Mouse (Mus musculus) embryonic facial prominence, embryonic 12.5 days (tissue): ENCODE data around the gene Arhgap45. TPM values are rescaled to one million over a fixed set of nuclear protein-coding genes. Genes with fewer than 3 reads are reported as not detected.
A peak's percentile ranks its signal among the peaks of the same experiment; 100 is the strongest.

ENCODE experiments used
- ATAC-seq: fragments of 200-750 bp; cut with Nextera tagmentation; 2 replicates; pipeline ENCODE4 v1.8.0; 2017; ENCODE audit not compliant: insufficient number of reproducible peaks, insufficient read depth, low FRiP score, low TSS enrichment
- H3K27ac ChIP-seq: fragments of 300-500 bp; sonication (generic); 2 replicates; pipeline ENCODE4 v1.5.1; 2016; ENCODE audit warnings: mild to moderate bottlenecking
- H3K27me3 ChIP-seq: fragments of 300-500 bp; sonication (generic); 2 replicates; pipeline ENCODE4 v1.6.1; 2016; ENCODE audit warnings: mild to moderate bottlenecking, moderate library complexity
- H3K36me3 ChIP-seq: fragments of 300-500 bp; sonication (generic); 2 replicates; pipeline ENCODE4 v1.6.1; 2016; ENCODE audit warnings: mild to moderate bottlenecking
- H3K4me1 ChIP-seq: fragments of 300-500 bp; sonication (generic); 2 replicates; pipeline ENCODE4 v1.6.1; 2016
- H3K4me2 ChIP-seq: fragments of 300-500 bp; sonication (generic); replicated peaks from 2 replicates; pipeline ENCODE4 v1.6.1; 2016; ENCODE audit warnings: mild to moderate bottlenecking, moderate library complexity
- H3K4me3 ChIP-seq: fragments of 300-500 bp; sonication (generic); 2 replicates; pipeline ENCODE4 v1.5.1; 2016; ENCODE audit warnings: mild to moderate bottlenecking
- H3K9ac ChIP-seq: fragments of 300-500 bp; sonication (generic); 2 replicates; pipeline ENCODE4 v1.6.1; 2016; ENCODE audit warnings: mild to moderate bottlenecking, moderate library complexity
- H3K9me3 ChIP-seq: fragments of 300-500 bp; sonication (generic); 2 replicates; pipeline ENCODE4 v1.6.1; 2016; ENCODE audit warnings: mild to moderate bottlenecking, moderate library complexity
- WGBS: fragments of 180-500 bp; shearing (Covaris S2); methylation state at CpG from one replicate; pipeline ENCODE4 v1.1.7; 2016; 5-methylcytosine and 5-hydroxymethylcytosine counted together
- polyA plus RNA-seq: library from polyadenylated mRNA; unstranded; fragments of >200 nt; fragmentation: Nextera tagmentation; extraction: Ambion mirVana; gene quantifications from 2 replicates; pipeline ENCODE4 v1.2.1, GENCODE M21; 2016

The Arhgap45 gene
- polyA plus RNA-seq, 1 experiment from 2014 or later, result 8.1 TPM

DNA sequence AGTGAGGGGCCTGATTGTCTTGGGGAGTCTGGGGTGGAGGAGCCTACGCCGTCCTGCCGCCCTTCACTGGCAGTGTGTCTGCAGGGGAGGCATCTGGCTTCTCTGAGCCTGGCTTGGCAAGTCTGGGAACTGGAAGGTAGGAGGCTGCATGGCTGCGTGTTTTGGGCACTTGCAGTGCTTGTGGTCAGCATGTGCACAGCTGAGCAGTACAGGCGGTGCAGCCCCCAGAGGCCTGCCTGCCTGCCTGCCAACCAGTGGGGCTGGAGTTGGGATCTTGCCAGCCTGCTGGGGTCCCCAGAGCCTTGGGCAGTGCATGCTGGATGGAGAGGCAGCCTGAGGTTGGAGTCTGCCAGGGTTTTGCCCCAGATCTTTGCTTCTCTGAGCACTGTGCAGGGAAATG, 46.7 kb downstream of the Arhgap45 start:
- H3K4me2 ChIP-seq, result no peak overlapping the region; the same call in 1 of the 2 replicates
- no peaks in the 10 kb centered on the region for H3K4me1 ChIP-seq
- peaks cover 67% of the 10 kb centered on the region for H3K36me3 ChIP-seq
- H3K4me3 ChIP-seq, result no peak overlapping the region
- no peak for ATAC-seq
- no peaks in the 10 kb centered on the region for H3K9me3 ChIP-seq
- 94% methylated on average over 5 of the region's 5 CpGs for WGBS
- H3K9ac ChIP-seq, result no peak overlapping the region
- no peaks in the 10 kb centered on the region for H3K27me3 ChIP-seq
- H3K27ac ChIP-seq, result no peak overlapping the region

DNA sequence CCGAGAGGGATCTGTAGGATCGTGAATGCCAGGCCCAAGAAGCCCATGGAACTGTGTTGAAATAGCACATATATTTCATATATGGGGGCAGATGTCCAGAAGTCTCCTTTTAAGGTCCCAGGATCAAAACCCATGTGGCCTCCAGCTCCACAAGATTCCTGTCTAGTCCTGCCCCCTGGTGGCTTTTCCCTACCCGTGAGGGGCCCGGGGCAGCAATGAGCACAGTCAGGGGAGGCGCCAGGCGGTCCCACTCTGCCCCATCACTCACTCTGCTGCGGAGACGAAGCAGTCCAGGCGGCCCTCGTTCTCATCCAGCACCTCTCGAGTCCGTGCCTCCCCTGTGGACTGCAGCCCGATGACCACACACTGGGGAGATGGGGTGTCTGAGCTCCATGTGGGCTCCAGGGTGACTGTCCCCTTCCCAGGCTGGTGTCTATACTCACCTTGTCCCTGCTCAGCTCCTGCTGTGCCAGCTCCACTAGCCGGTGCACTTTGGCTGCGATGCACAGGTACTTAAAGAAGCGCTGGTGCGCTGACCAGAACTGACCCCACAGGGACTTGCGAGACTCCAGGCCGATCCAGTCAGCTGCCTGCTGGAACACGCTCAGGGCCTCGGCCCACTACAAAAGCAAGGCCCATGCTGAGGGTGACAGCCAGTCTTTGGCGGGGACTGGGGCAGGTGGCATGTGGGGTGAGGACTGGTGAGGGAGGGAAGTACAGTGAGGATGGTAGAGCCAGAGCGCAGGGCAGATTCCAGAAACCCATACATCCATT, 47.6 kb downstream of the Arhgap45 start:
- H3K27ac ChIP-seq, result no peak overlapping the region
- peaks cover 60% of the 10 kb centered on the region for H3K36me3 ChIP-seq
- no peak overlapping the region for H3K4me2 ChIP-seq
- 71% methylated on average over 23 of the region's 23 CpGs for WGBS
- H3K9ac ChIP-seq, result no peak overlapping the region
- no peak for ATAC-seq
- H3K27me3 ChIP-seq, result no peaks in the 10 kb centered on the region
- no peak overlapping the region for H3K4me3 ChIP-seq
- no peaks in the 10 kb centered on the region for H3K9me3 ChIP-seq
- no peaks in the 10 kb centered on the region for H3K4me1 ChIP-seq

DNA sequence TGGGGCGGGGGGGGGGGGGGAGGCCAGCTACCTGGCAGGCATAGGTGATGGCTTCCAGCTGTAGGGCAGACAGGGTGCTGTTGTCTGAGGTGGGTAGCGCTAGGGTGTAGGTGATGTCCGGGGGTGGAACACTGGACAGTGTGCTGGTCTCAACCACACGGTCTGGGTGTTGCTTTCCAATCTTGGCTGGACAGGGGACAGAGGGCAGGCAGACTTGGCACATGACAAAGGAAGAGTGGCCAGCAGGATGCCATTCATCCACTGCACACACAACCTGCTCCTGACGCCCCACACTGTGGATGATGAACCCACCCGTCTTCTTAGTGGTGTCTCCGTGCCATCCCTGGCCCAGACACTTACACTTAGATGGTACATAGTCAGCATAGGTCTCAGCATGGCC, 52.8 kb downstream of the Arhgap45 start:
- no peak overlapping the region for H3K27ac ChIP-seq
- WGBS, result 87% methylated on average over 6 of the region's 7 CpGs
- H3K9me3 ChIP-seq, result no peaks in the 10 kb centered on the region
- H3K9ac ChIP-seq, result no peak overlapping the region
- peaks cover 27% of the 10 kb centered on the region for H3K4me1 ChIP-seq
- H3K4me2 ChIP-seq, result no peak overlapping the region
- ATAC-seq, result no peak
- no peaks in the 10 kb centered on the region for H3K27me3 ChIP-seq
- peaks cover 9% of the 10 kb centered on the region; the same call in 1 of the 2 replicates for H3K36me3 ChIP-seq
- no peak overlapping the region for H3K4me3 ChIP-seq

DNA sequence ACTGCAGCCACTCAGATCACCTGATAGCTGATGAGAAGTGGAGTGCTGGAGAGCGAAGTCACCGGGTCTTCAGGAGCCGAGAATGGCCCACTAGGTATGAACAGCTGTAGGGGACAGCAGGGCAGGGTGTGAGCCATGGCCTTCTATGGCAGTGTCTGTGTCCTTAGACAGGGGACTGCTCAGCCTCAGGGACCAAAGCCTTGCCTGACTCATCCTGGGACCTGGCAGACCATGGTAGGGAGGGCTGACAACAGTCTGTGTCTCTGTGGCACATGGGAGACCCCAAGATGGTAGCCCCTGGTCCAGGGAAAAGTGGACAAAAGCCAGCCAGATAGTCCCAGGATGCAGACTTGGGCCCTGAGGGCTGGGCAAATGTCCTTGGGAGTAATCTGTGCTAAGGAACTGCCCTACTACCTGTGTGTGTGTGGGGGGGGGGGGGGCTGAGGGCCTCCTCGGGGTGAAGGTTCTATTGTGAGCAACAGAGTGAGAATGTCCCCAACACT, 53.5 kb downstream of the Arhgap45 start:
- ATAC-seq, result no peak
- H3K9me3 ChIP-seq, result no peaks in the 10 kb centered on the region
- 91% methylated on average over 4 of the region's 4 CpGs for WGBS
- peaks cover 6% of the 10 kb centered on the region; the same call in 1 of the 2 replicates for H3K36me3 ChIP-seq
- H3K4me1 ChIP-seq, result peaks cover 31% of the 10 kb centered on the region
- no peak overlapping the region for H3K4me3 ChIP-seq
- no peak overlapping the region for H3K4me2 ChIP-seq
- no peak overlapping the region for H3K27ac ChIP-seq
- H3K9ac ChIP-seq, result no peak overlapping the region
- H3K27me3 ChIP-seq, result no peaks in the 10 kb centered on the region

DNA sequence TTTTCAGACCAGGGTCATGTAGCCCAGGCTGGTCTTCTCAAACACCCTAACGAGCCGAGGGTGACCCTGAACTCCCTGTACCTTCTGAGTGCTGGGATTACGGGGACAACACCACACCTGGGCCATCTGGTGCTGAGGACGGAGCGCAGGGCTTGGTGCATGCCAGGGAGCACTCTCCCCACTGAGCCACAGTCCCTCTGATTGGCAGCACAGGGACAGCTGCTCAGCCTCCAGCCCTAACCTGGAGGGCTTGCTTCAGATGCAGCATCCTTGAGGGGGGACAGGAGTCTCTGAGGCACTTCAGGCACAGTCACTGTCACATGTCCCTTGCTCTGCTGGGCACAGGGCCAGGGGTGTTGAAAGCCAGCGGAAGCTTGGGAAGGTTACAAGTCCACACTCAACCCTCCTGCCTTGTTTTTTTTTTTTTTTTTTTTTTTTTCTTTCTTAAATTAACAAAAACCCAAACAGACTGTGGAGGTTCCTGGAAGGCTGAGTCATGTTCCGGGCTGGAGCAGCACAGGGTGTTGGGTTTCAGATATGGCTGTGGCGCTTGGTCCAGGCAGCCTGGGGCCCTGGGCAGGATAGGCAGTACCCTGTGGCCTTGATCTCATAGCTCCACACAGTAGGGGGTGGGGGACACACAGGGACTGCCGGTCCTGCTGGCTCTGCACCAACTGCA, 54.5 kb downstream of the Arhgap45 start:
- H3K4me3 ChIP-seq, result no peak overlapping the region
- WGBS, result 51% methylated on average over 9 of the region's 9 CpGs

DNA sequence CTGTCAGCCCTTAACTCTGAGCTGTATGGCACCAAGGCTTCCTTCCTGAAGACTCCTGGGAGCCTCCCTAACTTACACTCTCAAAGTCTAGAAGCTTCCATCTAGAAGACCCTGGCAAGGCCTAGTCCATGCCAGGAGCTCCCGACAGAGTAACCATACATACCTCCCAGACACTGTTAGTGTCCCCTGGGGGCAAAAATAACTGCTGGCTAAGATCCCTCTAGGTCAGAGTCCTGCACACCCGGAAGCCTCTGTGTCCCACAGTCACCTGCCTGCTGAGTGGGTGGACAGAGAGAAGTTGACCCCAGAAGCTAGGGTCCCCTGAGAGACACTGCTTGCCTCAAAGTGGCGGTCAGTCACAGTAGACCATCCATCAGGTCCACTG, 55.1 kb downstream of the Arhgap45 start:
- Histone ChIP-seq H3K4me3 (no peak overlapping the region), H3K4me1 (peaks cover 41% of the 10 kb centered on the region), H3K36me3 (no peaks in the 10 kb centered on the region), H3K4me2 (0 out of 2 replicates have a peak overlapping the region, but pooled peaks have one; percentile 11), H3K9me3 (no peaks in the 10 kb centered on the region), H3K27me3 (no peaks in the 10 kb centered on the region), H3K27ac (peak overlapping the region; percentile 78), H3K9ac (no peak overlapping the region)
- WGBS, result 69% methylated on average over 3 of the region's 3 CpGs
- ATAC-seq, result no peak

More for the DNA sequence above, 54.5 kb downstream of the Arhgap45 start:
- Histone ChIP-seq H3K27me3 (no peaks in the 10 kb centered on the region), H3K36me3 (no peaks in the 10 kb centered on the region), H3K9me3 (no peaks in the 10 kb centered on the region), H3K9ac (no peak overlapping the region), H3K27ac (peak overlapping the region; percentile 78), H3K4me2 (no peak overlapping the region), H3K4me1 (peaks cover 40% of the 10 kb centered on the region)
- peak; percentile 84; the same call in 1 of the 2 replicates for ATAC-seq

DNA sequence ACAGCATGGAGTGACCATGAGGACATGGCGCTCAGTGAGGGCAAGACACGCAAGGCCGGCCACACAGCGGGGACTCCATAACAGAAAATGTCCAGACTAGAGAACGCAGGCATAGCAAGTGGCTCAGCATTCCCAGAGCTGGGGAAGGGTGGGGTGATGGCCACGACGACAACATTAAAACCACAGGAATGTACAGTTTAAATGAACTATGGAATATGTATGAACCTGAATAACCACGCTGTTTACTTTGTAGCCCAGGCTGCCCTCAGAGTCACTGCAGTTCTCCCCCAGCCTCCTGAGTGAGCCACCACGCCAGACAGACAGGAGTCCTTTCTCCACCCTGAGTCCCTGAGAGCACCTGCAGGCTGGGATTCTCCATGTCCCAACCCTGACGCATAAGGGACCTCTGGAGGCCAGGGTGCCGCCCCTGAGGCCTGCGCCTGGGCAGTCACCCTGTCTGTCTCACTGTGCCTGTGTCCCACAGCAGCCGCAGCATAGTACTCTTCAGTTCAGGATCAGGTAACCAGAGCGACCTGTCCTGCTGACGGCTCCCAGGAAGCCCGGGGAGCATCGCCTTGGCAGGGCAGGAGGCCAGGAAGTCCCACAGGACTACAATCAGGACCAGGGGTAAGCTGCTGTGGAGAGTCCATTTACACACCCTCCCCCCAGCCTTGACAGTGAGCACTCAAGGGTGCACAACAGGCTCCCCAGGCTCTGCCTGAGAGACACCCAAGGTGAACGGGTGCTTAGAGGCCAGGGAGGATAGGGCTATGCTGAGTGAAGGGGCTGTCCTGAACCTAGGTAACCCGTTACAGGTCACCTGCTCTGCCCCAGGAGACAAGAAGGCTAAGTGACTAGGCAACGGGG, 56.4 kb downstream of the Arhgap45 start:
- H3K9ac ChIP-seq, result no peak overlapping the region
- H3K9me3 ChIP-seq, result no peaks in the 10 kb centered on the region
- no peak overlapping the region for H3K27ac ChIP-seq
- H3K36me3 ChIP-seq, result no peaks in the 10 kb centered on the region
- H3K4me3 ChIP-seq, result no peak overlapping the region
- ATAC-seq, result no peak
- H3K27me3 ChIP-seq, result no peaks in the 10 kb centered on the region
- H3K4me2 ChIP-seq, result no peak overlapping the region
- H3K4me1 ChIP-seq, result peaks cover 41% of the 10 kb centered on the region
- WGBS, result 81% methylated on average over 20 of the region's 20 CpGs

DNA sequence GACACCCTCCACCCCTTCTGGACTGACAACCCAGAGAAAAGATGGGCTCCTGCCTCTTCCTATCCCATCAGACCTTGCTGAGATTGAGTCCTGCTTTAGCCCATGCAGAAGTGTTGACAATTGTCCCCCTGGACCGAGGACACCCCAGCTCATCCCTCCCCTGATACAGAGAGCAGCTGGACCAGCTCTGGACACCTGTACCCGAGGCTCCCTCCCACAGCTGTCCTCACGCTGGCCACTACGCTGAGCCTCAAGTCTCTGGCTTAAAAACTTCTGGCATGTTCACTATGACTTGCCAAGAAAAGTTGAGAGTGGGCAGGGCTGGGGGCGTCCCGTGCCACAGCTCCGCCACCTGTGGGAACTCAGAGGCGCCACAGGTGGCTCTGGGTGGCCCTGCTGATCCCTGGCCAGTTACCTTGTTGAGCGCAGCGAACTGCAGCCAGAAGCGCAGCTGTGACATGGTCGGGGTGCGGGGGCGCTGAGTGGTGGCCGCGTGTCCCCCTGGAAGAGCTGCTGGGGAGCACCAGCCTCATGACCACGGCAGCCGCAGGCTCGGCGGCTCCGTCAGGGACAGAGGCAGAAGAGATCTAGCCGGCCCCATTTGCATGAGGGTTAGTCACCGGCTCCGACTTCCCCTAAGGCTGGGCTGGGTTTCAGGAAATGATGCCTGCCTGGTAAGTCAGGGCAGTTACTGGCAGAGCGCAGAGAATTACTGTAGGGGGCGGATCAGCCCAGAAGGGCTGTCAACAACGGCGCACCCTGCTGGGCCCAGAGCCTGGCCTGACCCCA, 58.6 kb downstream of the Arhgap45 start:
- Histone ChIP-seq H3K9me3 (no peaks in the 10 kb centered on the region), H3K27me3 (no peaks in the 10 kb centered on the region), H3K36me3 (peaks cover 11% of the 10 kb centered on the region), H3K9ac (no peak overlapping the region; the same call in 1 of the 2 replicates), H3K4me1 (peaks cover 41% of the 10 kb centered on the region), H3K4me2 (peak overlapping the region; percentile 43), H3K27ac (no peak overlapping the region), H3K4me3 (0 out of 2 replicates have a peak overlapping the region, but pooled peaks have one; percentile 15)
- ATAC-seq, result no peak
- WGBS, result 17% methylated on average over 28 of the region's 28 CpGs

DNA sequence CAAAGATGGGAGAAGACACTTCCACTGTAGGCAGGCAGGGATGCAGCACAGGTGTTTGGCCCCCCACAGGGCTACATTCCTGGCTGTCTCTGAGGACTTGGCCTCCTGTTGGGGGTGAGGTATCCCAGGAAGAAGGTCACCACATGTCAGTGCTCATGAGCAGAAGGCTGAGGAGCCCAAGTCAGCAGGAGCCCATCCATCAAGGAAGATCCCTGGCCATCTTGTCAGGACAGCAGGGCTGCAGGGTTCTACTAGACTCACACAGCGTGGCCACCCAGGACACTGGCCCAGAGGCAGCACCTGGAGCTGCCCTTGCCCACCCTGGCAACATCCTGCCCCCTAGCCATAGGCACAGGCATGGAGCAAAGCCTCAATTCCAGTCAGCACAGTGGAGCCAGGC, 59.5 kb downstream of the Arhgap45 start:
- Histone ChIP-seq H3K9me3 (no peaks in the 10 kb centered on the region), H3K4me1 (peaks cover 36% of the 10 kb centered on the region), H3K9ac (no peak overlapping the region), H3K4me3 (no peak overlapping the region), H3K27ac (no peak overlapping the region), H3K36me3 (peaks cover 19% of the 10 kb centered on the region), H3K27me3 (no peaks in the 10 kb centered on the region), H3K4me2 (no peak overlapping the region)
- WGBS, result 47% methylated on average over 1 of the region's 1 CpGs
- ATAC-seq, result no peak

DNA sequence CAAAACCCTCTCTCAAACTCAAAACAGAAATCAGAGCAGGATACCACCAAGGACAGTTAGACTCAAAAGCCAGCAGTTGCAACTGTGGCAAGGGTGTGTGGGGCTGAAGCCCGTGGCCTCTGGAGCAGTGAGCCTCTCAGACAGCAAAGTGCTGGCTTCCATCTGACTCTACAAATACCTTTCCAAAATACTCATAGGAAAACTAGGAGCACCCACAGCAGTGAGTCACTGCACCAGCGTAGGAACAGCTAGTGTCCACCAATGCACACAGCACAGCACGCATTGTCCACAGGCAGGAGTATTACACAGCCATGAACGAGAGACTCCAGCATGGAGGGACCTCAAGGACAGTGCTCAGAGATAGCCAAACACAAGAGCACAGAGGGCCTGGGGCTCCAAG, 59.9 kb downstream of the Arhgap45 start:
- Histone ChIP-seq H3K27ac (no peak overlapping the region), H3K4me1 (peaks cover 32% of the 10 kb centered on the region), H3K9me3 (no peaks in the 10 kb centered on the region), H3K4me3 (no peak overlapping the region), H3K9ac (no peak overlapping the region), H3K4me2 (no peak overlapping the region), H3K36me3 (peaks cover 24% of the 10 kb centered on the region), H3K27me3 (no peaks in the 10 kb centered on the region)
- ATAC-seq, result no peak
- WGBS, result 95% methylated on average over 4 of the region's 4 CpGs

DNA sequence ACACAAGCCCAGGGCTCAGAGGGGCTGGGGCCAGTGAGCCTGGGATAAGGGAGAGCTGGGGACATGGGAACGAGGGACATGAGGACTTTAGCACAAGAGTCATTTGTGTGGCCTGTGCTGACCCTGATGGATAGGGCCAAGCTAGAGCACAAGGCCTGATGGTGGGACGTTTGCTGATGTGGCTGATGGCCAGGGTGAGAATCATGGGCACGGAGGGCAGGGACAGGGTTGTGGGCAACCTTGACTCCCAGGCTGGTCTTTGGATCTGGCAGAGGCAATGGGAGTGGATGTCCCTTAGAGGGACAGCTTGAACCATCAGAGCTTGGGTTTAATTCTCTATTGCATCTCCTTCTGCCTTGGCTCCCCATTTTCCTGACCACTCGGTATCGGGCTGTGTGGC, 60.9 kb downstream of the Arhgap45 start:
- Histone ChIP-seq H3K4me2 (no peak overlapping the region), H3K27me3 (no peaks in the 10 kb centered on the region), H3K9me3 (no peaks in the 10 kb centered on the region), H3K36me3 (peaks cover 33% of the 10 kb centered on the region), H3K4me3 (no peak overlapping the region), H3K9ac (no peak overlapping the region), H3K27ac (no peak overlapping the region), H3K4me1 (peaks cover 23% of the 10 kb centered on the region)
- 85% methylated on average over 5 of the region's 5 CpGs for WGBS
- ATAC-seq, result no peak
